Mouse (Mus musculus) adrenal gland, postnatal 10 days (tissue): ENCODE results near the gene Cox4i2. TPM values are rescaled to one million over a fixed set of nuclear protein-coding genes. Genes with fewer than 3 reads are reported as not detected.

Source experiments
- DNase-seq: peaks from one replicate; pipeline ENCODE4 v3.0.0; 2021; ENCODE audit warnings: mixed read lengths
- total RNA-seq, 2 experiments: library from RNA; stranded (reverse); gene quantifications; 2 replicates each; pipeline ENCODE4 v1.2.3; 2021

Cox4i2 gene
- total RNA-seq, 2 experiments from 2014 or later: 8.0 to 8.3 TPM

DNA sequence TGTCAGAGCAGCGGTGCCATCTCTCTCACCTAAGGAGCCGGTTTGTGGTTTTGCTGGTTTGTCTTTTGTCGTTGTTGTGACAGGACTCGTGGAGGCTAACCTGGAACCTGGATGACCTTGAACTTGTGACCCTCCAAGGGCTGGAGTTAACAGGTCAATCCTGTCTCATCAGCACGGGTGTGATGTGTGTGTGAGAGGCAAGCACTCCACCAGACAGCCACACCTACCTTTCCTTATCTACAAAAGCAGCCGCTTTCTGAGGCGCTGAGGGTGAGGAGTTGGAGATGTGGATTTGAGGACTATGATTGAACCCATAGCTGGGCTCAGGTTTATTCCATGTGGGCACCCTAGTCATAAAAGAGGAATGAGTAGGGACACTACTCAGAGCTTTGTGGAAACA lies 15.7 kb downstream of the Cox4i2 start:
- DNase-seq: no peak

DNA sequence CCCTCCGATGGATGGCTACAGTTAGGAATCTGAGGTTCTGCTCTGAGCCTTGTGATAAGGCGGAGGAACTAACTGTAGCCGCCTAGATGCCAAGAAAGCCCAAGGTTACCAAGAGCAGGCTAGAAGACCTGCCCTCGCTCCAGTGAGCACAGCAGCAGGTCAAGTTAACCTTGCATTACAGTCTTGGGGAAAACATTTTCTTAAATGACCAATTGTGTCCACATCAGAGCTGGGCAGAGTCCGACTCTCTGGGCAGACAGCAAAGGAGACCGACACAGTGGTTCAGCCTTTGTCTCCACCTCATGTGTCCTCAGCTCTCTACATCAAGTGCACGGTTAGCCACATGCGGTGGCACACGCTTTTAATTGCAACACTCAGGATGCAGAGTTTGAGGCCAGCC lies 17.6 kb downstream of the Cox4i2 start:
- no peak for DNase-seq

DNA sequence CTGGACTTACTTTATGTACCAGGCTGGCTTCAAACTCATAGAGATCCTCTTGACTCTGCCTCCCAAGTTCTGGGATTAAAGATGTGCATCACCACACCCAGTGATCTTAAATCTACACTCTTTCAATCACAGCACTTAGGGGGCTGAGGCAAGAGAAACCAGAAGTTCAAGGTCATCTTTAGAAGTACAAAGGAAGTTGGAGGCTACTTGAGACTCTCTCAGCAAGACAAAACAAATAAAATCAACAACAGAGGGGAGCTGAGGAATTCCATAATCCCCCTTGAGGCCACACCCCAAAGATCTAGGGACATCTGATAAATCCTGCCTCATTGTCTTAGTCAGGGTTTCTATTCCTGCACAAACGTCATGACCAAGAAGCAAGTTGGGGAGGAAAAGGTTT lies 18.3 kb downstream of the Cox4i2 start:
- DNase-seq: no peak

DNA sequence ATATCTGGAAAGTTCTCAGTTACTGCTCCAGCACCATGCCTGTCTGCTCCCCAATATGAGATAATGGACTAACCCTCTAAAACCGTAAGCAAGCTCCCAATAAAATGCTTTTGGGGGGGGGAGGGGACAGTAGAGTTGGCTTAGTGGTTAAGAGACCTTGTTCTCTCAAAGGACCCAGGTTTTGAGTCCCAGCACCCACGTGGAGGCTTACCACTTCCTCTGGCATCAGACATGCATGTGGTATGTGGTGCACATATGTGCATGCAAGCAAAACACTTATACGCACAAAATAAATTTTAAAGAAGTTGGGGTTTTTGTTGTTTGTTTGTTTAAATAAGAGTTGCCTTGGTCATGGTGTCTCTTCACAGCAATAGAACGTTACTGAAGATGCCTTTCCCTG lies 21.4 kb downstream of the Cox4i2 start:
- DNase-seq: no peak

DNA sequence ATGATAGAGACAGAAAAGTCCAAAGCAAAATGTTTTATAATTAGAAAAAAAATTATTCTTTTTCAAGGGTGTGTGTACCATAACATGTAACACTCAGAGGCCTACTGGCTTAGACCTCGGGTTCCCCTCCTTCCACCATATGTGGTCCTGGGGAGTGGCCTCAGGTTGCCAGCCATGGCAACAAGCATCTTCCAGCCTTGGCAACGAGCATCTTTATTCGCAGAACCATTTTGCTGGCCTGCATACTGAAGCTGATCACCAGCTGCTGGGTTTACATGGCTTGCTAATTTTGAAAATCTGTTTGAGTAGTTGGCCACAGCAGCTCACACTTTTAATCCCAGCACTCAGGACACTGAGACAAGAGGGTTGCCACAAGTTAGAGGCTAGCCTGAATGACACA lies 22.0 kb downstream of the Cox4i2 start:
- no peak for DNase-seq

DNA sequence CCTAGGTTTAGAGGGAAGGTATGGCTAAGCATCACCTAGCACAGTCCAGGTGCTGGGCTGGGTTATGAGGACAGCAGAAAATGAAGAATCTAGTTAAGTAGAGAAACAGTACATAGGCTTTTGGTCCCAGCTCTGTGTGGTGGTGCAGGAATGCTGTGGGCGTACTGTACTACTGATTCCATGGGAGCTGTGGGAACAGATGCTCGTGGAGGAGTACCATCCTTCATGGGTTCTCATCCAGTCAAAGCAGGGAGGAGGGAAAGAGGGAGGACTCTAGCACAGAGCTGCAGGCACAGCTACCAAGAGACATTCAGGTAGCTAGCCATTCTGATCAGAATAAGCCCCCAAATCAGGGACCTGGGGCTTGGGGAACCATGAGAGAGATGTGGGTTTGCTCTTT lies 22.5 kb downstream of the Cox4i2 start:
- DNase-seq: no peak

DNA sequence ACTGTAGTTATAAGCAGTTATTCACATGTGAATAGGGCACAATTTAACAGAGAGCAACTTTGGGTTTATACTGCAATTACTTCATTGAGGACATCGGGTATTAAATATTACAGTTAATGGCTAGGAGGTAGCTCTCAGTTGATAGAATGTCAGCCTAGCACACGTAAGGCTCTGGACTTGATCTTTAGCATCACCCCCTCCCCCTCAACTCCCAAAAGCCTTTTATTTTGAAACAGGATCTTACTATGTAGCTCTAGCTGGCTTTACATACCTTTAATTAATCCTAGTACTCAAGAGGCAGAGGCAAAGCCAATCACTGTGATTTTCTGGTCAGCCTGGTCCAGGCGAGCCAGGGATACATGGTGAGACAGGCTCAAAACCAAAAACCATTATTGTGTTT lies 23.1 kb downstream of the Cox4i2 start:
- no peak for DNase-seq

DNA sequence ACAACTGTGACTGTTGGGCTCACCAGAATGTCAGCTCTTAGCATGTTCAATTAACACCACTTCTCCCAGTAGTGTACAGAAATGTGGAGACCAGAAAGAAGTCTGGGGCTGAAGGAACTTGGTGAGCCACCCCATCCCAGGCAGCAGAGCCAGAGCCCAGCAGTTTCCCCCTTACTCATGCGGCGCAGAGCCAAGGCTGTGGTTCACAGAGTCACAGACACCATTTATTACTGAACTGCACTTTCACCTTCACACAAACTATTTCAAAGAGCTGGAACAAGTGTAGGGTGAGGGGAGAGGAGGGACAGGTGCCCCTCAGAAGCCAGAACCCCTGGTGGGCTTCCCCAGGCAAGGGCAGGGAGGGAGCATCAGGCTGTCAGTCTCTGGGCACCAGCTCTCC lies 26.5 kb downstream of the Cox4i2 start:
- peak; percentile 48 for DNase-seq

DNA sequence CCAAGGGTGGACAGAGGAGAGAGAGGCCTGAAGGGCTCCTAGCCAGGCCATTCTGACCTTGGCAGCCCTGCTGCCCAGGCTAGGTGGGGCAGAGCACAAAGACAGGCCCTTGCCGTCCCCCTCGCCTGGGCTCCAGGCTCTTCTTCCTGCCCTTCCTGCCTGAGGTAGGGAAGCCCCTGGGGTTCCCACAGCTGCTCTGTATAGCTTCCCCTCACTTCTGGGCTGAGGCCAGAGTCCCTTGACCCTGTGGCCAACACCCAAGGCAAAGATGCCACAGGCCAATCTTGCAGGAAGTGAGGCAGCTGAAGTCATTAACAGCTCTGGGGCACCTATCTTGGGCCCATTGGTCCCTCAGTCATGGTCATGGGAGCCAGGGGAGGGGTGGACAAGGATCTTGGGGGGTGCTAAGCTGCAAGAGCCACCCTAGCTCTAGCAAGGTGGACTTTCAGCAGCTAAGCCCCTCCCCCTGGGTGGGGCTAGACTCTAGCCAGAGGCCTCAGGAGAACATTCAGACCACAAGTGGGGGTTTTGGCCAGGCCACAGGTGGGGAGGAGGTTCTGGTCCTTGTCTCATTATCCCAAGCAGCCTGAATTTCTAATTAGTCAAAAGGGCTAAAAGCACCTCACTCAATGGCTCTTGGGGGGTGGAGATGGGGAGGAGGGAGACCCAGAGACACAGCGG lies 27.2 kb downstream of the Cox4i2 start:
- peak; percentile 50 for DNase-seq

DNA sequence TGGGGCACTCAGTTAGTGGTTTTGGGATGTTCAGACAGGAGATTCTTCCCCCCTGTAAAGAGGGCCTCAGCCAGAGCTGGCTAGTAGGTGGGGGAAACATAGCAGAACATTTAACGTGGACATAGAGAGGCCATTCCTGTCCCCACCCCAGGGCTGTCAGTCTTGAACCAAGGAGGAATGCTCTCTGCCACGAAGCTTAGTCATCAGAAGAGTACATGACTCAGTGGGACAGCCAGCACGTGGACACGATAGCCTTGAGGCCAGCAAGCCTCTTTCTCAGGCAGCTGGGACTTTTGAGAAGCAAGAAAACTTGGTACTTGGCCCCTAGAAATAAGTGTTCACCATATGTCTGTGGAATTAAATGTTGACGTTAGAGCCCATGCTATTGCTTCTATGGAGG lies 28.7 kb downstream of the Cox4i2 start:
- peak; percentile 55 for DNase-seq

DNA sequence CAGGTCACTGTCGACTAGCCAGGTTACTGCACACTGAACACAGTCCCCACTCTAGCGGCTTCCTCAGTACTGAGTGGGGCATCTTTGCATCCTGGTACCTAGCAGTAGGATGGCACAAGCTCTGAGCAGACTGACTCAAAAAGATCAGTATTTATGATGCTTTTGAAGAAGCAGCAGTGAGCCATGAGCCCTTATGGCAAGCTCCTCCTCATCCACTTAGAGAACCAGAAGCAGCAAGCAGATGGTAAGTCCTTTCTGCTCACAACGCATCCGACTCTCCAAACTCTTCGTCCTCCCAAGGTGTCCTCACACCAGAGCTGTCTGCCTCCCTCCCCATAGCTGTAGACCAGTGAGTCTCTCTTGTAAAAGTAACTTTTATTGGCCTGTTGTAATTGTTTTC lies 29.3 kb downstream of the Cox4i2 start:
- no peak for DNase-seq

DNA sequence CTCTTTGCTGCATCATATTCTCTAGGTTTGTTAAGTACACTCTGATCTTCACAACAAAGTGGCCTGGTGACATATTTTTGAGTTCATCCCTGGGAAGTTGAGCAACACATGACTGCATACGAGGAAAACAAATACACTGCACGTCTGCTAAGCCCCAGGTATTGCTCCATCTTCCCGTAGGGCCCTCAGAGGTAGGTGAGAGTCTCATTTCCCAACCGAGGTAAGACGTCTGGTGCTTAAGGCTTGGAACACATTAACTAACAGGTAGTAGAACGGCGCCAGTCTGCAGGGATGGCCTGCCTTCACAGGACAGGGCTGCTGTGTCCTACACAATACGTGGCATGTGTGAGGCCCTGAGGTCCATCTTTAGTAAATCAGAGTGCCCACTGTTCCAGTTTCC lies 30.7 kb downstream of the Cox4i2 start:
- DNase-seq: no peak

DNA sequence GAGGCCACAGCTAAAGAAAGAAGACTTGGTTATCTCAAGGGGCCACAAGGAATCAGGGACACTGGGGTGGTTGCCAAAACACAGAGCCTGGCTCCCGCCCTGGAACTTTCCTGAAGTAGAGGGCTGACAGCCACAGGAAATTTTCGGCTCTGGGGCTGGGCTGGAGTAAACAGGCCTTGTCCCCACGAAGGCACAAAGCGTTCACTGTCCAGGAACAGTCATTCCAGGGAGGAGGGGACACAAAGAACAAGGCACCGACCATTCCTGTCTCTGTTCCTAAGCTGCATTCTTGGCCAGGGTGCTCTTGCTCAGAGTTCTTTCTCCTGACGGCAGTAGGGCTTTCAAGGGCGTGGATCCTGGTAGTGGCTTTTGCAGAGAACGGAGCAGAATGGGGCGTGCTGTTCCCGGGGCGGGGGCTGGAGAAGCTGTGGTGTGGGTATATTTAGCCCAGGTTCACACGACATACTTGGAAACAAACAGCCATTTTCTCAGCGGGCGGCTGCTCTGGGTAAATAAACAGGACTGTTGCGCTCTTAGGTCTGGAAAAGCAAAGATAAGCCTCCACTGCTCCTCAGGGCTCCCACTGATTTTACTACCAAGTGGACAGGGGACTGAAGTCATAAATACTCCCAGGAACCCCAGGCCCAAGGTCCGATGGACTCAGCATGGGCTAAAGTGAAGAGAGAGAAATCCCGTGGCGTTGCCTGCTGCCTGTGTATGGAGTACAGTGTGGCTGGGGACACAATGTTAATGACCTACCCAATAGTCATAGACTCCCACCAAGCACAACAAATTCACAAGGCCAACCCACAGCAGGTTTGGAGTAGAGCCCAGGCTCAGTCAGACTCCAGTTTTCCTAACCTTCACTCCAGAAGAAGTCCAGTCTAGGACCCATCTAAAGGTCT lies 31.7 kb downstream of the Cox4i2 start:
- peak; percentile 80 for DNase-seq

DNA sequence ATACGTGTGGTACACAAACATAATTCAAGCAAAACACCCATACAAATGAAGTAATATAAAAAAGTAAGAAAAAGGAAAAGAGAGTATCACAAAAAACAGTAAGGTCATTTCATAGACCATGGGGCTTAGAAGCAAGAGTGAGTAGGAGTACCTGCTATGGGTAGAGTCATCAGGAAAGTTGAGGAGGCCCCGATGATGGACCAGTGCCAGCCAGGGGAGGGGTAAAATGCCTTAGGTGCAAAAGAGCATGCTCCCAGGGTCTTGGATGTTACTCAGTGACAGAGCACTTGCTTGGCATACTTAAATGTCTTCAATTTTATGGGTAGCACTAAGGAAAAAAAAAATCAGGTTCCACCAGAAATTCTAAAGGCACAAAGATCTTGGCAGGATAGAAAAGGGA lies 33.2 kb downstream of the Cox4i2 start:
- no peak for DNase-seq

DNA sequence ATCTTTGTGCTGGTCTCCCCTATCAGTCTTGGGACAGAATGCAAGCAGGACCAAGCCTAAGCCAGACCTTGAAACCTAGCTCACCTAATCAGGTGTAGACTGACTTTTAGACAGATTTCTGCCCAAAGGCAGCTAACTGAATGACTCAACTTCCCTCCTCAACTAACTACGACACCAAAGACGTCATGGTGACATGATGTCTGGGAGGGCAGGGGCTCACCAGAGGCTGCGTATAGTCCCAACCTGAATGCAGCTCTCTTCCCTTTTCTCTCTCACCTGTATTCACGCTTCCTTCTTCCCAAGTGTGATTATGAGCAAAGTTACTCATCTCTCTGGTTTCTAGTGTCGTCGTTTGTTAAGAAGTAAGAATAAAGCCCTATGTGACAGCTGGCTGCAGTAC lies 33.6 kb downstream of the Cox4i2 start:
- DNase-seq: no peak

DNA sequence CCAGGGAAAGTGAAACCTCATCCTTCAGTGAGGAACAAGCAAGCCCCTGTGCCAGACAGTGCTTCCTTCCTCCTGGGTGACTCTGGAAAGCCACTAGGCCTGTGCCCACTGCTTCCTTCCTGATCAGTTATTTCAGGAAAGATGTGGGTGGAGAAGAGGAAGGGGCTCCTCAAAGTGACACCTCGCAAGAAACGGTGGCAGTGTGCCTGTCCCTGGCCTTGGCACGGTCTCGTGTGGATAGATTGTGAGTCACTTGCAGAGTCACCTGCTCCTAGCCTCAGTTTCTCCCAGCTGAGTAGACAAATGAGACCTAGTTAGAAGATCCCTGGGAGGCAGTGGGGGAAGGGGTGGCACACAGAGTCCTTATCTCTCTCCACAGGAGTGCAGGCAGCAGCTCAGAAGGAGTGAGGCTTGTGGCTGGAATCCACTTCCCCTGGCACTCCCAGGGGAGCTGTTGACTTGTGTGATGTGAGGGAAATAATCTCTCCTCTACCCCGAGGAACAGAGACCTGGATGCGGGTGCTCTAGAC lies 35.0 kb downstream of the Cox4i2 start:
- no peak for DNase-seq

DNA sequence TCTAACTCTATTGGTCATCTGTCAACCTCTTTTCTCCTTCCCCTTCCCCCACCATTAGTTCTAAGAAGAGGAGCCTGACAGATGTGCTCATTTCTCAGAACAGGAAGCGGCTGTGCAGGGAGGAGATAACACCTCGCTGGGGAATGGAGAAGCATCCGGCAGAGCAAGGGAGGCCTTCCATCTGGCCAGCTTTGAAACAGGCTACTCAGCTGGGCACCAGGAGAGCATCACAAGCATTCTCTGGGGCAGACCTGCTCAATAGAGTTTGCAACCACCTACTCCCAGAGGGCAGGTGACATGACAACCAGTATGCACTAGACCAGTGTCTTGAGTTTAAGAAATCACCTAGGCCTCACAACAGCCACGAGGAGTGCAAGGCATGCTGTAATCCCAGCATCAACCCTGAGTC lies 35.6 kb downstream of the Cox4i2 start:
- no peak for DNase-seq

DNA sequence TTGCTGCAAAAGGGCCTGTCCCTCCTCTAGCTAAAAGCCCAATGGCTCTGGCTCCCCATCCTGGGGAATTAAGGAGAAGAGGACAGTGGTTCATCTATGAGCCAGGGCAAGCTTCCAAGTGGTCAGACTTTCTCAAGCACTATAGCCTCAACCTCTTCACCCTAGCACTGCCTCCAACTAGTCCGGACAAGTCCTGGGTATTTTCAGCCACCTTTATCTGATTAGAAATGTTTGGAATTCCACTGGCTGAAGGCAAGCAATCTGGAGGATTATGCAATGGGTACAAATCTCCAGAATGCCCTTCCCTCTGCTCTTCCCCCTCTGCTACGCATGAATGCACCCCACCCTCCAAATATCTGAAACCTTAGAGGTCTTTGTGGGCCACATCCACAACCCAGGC lies 38.5 kb downstream of the Cox4i2 start:
- no peak for DNase-seq

DNA sequence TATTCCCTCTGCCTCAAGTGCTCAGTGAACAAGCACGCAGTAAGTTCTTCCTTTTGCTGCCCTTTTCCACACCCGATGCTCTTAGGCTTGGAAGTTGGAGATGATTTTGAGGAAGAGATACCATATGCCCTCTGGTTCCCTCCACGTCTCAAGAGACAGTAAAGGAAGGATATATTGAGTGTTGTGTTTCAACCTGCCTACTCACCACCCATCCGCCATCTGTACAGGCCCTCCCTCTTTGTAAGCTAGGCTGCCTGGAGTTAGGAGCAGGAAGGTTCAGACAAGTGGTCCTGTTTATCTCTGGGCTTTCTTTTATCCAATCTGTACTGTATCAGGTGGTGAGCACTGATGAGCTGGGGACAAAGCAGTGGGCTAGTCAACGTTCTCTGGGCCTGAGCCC lies 39.4 kb downstream of the Cox4i2 start:
- no peak for DNase-seq

DNA sequence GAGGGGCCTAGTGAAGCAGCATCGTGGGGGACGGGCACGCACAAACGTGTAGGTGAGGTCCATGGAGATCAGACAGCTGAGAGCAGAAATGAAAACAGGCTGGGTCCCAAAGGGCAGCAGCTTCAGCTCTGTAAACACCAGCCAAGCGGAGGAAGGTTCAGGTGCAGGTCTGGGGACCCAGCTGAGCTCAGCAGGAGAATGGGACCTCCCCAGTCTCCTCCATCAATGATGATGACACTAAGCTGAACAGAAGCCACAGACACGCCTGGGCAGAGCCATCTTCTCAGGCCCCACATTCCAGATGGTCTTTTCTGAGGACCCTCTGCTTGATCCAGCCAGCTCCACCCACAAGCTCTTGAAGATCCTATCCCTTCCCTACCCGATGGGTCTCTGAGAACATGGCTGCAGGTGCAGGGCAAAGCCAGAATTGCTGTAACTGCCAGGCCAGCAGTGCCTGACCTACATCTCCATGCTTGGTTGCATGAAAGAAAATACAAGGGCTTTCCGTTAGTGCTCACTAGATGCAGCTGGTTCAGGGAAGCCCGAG lies 40.4 kb downstream of the Cox4i2 start:
- DNase-seq: no peak

DNA sequence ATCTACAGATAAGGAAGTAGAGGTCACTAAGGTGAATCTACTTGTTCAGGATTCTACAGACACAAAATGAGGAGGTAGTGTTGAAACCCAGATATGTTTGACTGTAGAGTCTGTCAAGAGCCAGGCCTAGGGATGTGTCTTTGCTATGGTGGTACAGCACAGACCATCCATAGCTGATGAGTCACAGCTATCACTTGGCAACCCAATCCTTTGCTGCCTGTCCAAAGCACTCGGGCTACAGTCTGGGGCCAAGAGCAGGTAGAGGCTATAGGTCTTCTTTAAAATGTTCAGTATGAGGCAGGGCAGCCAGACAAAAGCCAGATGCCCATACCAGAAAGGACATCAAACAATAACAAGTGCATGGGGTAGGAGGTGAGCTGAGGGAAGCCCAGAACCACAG lies 43.6 kb downstream of the Cox4i2 start:
- no peak for DNase-seq

DNA sequence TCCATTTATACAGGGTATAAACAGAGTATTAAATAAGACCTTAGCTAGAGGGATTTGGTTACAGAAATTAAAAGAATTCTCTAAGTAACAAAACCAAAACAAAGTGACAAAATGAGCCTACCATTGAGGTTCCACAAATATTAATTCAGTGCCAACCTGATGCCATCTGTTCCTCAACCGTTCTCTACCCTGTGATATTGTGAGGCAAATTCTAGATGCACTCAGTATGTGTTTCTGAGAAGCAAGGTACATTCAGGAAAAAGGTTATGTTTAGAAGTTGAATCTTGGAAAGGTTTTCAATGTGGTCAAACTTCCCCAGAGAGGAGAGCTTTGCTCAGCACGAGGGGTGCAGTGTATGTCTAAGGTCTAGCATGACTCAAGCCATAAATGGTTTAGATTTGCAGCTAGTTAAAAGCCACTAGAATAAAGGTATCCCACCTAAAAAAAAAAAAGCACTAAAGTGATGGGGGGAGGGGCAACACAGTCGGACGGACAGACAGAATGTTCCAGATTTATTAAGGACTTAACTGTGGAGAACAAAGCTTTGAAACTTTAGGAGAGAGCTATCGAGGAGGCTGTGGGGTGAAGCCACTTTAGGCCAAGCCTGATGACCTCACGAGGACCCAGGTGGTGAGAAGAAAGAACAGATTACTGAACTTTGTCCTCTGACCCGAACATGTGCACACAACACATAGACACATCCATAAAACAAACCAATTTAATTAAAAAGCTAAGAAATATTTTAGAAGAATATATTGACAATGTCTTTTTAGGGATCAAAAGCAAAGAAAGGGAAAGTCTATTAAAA lies 46.2 kb downstream of the Cox4i2 start:
- DNase-seq: no peak

DNA sequence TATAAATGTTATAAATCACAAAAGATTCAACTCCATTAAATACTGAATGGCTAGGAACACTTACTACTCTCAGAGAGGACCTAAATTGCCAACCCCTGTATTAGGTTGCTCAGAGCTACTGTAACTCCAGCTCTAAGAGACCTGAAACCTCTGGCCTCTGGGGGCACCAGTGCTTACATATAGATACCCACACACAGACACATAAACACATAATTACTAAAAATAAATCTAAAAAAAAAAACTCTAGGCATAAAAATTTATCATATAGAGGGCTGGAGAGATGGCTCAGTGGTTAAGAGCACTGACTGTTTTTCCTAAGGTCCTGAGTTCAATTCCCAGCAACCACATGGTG lies 46.8 kb downstream of the Cox4i2 start:
- DNase-seq: no peak
